Mouse (Mus musculus): ENCODE data around the gene Dap3.
"Not testable (repeated sequence)": the region's sequence is repeated elsewhere in the genome, so short reads cannot be mapped to it uniquely, and the experiment has no call there.

The Dap3 gene

DNA sequence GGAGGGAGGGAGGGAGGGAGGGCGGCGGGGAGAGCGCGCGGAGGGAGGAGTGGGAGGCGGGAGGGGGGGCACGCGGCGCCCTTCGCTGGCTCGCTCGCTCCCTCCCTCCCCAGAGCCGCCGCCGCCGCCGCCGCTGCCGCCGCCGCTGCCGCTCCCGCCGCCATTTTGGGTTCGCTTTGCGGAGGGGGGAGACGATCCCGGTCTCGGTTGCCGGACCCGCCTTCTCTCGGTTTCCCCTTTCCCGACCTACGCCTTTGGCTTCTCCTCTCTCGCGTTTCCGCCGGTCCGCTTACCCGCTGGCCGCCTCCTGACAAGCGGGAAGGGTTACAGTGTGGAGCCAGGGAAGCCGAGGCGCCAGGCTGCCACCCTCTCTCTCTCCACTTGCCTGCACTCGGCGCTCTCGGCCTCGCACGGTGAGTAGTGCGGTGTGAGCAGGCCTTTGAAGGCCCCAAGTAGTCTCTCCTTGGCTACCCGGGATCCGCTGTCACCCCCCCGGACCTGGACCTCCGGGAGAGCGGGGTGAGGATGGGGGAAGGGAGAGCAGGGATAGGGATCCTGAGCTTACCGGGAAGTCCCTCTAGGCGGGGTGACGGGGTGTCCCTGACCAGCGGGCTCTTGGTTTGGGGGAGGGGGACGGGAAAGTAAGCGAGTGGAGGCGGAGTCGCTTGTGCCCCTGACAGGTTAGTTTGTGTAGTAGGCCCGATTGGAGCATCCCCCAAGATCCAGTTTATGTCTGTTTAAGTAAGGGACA lies at the start of gene Dap3, which contains the start of gene Ash1l:
Gene Dap3 (minus strand): TSS at position 606 of the 751 bp plus-strand sequence.
Gene Ash1l (plus strand): TSS at position 47 of the 751 bp plus-strand sequence.
- peak in 1 of 2 experiments; percentile 71 for DNase-seq

DNA sequence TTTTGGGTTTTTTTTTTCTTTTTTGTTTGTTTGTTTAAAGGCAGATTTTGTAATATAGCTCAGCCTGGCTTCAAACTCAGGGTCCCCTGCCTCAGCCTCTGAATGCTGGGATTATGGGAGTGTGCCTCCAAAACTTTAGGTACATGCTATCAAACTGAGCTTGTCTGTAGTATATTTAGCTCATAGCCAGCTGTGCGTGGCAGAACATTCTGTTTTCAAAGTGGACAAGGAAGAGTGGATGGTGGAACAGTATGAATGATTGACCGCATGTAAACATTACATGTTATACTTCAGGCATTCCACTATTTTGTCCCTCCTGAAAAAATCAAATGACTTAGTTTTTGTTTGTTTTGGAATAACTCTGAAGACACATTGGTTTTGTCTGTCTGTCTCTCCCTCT lies 41.8 kb upstream of the Dap3 start:
- no peak for DNase-seq

DNA sequence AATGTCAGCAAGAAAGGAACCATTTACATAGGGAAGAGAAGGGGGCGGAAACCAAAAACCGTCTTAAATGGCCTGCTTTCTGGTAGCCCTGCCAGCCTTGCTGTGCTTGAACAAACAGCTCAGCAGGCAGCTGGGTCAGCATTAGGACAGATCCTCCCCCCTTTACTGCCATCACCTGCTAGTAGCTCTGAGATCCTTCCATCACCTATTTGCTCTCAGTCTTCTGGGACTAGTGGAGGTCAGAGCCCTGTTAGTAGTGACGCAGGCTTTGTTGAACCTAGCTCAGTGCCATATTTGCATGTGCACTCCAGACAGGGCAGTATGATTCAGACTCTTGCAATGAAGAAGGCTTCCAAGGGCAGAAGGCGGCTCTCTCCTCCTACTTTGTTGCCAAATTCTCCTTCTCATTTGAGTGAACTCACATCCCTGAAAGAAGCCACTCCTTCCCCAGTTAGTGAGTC lies 33.0 kb upstream of the Dap3 start:
- no peak for DNase-seq

DNA sequence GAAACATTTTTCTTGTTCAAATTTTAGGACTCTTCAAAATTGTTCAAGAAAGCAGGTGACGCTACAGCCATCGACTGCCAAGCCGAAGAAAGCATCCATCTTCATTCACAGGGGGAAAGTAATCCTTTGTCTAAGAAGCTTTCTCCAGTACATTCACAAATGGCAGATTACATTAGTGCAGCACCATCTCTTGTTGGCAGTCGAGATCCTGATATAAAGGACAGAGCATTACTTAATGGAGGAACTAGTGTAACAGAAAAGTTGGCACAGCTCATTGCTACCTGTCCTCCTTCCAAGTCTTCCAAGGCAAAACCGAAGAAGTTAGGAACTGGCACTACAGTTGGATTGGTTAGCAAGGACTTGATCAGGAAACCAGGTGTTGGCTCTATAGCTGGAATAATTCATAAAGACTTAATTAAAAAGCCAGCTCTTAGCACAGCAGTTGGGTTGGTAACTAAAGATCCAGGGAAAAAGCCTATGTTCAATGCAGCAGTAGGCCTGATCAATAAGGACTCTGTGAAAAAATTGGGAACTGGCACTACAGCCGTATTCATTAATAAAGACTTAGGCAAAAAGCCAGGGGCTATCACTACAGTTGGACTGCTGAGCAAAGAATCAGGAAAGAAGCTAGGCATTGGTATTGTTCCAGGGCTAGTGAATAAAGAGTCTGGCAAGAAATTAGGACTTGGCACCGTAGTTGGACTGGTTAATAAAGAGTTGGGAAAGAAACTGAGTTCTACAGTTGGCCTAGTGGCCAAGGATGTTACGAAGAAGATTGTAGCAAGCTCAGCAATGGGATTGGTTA lies 30.4 kb upstream of the Dap3 start:
- DNase-seq = no peak

DNA sequence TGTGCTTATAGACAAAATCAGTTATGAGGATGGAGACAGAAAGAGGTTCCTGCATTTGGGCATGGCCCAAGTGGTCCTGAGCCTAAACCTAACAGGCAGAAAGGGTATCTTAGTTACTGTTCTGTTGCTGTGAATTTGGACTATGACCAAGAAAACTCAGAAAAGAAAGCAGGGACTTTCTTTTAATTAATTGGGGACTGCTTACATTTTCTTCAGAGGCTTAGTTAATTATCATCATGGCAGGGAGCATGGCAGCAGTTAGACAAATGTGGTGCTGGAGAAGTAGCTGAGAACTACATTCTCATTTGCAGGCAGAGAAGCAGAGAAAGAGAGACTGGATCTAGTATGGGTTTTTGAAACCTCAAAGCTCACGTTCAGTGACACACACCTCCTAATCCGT lies 24.0 kb upstream of the Dap3 start:
- no peak for DNase-seq

DNA sequence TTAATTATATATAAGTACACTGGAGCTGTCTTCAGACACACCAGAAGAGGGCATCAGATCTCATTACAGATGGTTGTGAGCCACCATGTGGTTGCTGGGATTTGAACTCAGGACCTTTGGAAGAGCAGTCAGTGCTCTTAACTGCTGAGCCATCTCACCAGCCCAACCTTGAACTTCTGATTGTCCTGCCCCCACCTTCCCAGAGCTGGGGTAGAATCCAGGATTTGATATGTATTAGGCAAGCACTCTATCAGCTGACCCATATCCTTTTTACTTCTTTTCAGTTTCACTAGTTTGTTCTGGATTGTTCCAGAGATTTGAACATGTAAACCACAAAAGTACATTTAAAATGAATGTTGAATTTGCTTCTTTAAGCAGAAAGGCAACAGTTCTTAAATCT lies 12.2 kb upstream of the Dap3 start:
- DNase-seq = not testable (repeated sequence)

DNA sequence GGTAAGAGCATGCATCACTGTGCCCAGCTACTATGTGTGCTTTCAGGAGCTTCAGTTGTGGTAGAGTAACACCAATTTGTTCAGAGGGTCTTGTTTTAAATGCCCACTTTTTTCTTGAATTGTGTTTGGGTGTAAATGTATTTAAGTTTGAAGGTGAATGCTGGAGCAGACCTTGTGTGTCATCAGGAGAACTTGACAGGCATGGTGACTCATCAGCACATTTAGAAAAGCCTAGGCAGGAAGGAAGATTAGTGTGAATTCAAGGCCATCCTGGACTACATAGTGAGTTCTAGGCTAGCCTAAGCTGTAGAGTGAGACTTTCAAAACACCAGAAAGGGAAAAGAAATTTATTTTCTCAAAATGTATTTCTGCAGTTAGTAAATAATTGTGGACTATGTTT lies 2.8 kb upstream of the Dap3 start:
- no peak for DNase-seq

DNA sequence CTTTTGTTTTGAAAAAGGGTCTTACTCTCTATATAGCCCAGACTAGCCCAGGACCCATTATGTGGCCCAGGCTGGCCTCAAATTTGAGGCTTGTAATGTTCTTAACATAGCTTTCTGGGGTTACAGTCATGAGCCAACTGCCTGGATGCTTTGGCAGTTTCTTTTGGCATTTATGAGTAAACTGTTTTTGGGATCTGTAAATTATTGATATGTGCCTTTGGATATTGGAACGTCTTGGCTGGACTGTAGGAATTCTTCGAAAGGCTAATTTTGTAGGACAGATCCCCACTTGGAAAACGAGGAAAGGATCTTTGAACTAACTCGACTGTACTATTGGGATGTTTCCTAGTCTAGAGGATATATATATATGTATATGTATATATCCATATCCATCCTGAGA lies 2.3 kb upstream of the Dap3 start:
- DNase-seq = no peak

DNA sequence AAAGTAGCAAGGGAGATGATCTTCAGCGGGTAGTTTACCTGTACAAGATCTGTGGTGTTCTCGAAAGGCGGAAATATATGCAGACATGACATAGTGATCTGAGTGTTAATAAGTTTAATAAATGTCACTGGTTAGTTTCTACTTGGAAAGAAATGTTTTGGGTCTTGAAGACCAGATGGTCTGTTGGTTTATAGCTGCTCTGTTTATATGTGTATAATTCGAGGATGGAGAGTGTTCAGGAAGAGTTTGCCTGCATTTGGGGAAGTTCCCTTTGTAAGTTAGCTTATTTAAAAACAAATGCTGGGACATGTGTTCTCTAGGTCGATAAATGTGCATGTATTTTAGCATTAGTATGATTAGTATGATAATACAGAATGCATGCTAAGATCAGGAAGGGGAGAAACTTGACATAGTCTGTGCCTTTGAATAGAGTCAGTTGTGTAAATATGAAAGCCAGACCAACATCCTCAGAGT lies 383 bp upstream of the Dap3 start:
- DNase-seq = no peak

DNA sequence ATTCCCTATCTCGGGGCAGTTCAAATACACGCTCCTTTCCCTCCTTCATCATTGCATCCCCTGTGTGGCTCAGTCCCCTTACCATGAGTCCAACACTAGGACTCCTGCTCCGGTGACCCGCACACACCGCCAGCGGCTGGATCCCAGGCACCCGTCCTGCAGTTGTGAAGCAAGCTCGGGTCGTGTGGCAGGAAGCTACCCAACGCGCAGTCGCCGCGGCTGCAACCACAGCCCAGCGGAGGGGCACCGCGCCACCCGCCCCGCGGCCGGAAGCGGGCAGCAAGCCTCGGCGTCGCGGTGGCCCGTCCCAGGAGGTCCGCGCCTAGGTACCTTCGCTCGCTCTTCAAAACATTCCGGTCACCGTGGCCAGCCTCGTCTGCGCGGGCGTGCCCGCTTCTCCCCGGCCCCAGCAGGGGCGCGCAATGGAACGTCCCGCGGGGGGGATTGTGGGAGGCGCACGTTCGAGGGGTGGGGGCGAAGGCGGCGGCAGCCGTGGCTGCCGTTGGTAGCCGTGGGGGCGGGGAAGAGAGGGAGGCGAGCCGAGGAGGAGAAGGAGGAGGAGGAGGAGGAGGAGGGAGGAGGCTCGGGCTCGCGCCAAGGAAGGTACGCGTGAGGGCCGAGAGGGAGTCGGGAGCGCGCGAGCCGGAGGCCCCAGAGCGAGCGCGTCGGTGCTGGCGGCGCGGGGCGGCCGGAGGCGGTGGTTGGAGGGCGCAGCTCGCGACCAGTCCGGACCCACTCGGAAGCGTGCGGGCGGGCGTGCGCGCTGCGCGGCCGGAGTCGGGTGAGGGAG lies 1.0 kb downstream of the Dap3 start:
- DNase-seq = peak; percentile 84 to 87

DNA sequence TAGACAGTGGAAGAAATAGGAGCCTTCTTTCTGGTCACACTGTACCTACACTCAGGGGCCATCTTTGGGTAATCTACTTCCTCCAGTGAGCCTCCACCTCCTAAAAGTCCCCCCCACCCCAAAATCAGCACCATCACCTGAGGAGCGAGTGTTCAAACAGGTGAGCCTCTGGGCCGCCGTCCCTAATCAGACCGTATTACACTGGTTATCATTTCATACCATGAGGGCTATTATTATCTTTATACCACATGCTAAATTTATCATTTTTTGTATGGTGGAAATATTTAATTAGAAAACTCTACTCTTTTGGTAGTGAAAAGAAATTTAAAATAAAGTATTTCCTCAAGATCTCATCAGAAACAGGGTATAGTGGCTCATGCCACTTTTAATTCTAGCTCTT lies 6.9 kb downstream of the Dap3 start:
- no peak for DNase-seq

DNA sequence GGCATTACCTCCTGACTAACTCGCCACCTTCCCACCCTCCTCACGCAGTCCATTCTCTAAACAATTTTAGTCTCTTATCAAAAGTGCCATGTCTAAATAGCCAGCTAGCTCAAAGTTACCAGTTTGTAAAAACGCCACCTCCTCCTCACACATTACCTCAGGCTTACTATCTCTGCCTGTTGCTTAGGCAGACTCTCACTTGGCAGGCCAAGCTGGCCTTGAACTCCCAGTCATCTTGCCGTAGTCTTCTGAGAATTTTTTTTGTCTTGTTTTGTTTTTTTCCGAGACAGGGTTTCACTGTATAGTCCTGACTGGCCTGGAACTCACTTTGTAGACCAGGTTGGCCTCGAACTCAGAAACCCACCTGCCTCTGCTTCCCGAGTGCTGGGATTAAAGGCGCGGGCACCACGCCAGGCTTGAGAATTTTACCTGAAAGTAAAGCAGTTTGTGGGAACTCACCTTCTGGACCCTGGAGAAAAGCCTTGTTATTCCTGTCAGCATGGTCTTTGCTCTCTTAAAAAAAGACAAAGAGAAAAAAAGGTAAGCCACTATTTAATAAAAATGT lies 8.6 kb downstream of the Dap3 start:
- no peak for DNase-seq

DNA sequence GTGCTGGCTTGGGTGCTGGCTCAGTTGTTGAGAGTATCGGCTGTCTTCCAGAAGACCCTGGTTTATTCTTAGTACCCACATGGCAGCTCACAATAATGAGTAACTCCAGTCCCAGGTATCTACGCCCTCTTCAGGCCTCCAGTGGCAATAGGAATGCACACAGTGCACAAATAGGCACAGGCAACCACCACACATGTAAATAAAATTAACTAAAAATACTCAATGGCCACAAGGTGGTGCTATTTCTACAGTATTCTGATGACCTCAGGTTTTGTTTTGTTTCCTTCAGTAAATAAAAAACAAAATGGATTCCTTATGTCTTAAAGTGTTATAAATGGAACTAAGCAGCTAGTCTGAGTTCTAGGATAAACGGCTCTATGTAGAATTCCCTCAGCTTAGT lies 11.2 kb downstream of the Dap3 start:
- DNase-seq = peak in 1 of 2 experiments; percentile 21

DNA sequence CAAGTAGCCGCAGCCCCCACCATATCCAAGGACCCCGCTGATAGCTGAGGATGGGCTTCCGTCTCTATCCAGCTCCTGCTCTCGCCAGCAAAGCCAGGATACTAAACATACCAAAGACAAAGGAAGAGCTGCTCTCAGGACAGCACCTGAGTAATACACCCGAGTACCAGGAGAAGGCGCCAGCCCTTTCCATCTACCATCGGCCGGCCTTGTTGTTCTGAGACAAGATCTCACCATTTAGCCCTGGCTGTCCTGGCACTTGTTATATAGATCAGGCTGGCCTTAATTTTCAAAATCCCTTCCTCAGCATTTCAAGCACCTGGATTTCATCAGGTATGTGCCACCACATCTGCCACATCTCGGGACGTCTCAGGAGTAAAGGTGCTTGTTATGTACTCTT lies 11.9 kb downstream of the Dap3 start:
- no peak for DNase-seq

DNA sequence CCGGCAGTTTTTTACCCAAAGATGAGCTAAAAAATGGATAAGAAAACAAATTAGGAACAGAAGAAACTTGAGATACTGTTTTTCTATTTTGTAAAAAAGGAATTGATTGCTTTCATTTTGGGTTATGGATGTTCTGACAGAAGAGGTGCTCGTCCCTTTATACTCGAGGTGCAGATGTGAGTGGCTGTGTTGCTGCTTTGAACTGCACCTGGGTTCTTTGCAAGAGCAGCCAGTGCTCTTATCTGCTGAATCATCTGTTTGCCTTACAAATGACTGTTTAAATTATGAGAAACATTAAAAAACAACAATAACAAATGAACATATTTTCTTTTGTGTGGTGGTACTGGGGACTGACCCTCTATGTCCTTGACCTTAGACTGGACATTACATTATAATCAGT lies 21.5 kb downstream of the Dap3 start:
- DNase-seq = no peak

DNA sequence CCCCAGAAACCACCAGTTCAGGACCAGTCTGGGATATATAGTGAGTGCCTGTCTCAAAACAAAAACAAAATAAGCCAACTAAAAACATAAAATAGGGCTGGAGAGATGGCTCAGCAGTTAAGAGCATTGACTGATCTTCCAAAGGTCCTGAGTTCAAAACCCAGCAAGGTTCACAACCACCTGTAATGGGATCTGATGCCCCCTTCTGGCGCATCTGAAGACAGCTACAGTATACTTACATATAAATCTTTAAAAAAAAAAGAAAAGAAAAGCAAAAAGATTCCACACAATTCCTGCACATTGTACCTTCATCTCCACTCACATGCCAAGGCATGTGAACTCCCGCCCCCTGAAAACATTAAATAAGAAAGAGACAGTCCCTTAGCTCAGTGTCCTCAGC lies 25.3 kb downstream of the Dap3 start:
- DNase-seq = no peak

DNA sequence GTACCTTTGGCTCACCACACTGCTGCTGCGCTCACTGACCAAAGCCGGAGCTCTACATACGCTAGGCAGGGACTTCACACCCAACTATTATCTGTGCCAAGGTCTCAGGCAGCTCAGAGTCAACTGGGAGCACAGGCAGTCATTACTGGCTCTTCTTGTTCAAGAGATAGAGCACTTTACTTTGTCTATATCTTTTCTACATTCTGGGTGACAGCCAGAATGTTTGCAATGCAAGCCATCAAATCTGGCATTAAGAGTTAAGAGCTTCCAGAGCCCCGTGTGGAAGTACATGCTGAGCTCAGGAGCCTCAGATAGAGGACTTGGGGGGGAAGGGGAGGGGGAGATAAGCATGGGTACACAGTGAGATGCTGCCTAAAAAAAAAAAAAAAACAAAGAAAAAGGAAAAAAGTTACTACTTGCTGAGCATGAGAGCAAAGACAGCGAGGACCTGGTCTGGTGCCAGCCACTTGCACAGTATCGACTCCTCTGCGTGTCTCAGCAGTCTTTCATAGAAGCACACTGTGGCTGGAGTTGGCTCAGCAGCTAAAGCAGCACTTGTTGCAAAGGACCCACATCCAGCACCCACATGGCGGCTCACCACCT lies 26.9 kb downstream of the Dap3 start:
- no peak for DNase-seq

DNA sequence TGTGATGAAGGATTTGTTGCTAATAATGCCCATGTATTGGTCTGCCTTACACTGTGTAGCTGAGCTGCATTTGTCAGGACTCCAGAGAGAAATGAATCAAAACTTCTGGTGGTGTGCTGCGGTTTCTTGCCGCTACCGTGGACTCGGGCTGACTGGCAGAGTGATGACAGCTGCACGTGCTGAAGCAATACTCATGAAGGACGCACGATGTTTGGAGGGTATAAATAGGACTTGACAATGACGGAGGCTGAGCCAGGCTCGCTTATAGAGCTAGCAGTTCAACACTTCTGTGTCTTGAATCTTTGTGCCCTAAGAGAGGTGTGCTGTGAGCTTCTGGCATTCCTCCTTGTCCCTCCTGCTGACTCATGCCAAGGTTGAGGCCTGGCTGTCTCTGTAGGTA lies 29.6 kb downstream of the Dap3 start:
- no peak for DNase-seq

DNA sequence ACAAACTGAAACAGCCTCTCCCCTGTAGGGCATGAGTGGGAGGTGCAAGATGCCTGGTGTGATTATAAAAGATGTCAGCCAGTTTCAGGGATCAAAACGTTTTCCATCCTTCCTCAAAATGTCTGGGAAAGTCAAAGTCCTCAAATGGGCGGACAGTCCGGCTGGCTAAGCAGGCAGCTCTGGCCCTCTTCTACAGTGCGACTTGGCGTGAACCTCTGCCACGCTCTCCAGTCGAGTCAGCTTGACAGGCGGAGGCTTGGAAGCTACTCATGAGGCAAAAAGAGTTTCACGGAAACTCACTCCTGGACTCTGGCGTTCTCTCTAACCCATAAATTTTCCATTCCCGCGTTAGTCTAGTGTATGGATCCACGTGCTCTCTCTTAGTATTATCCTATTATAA lies 32.0 kb downstream of the Dap3 start:
- no peak for DNase-seq

DNA sequence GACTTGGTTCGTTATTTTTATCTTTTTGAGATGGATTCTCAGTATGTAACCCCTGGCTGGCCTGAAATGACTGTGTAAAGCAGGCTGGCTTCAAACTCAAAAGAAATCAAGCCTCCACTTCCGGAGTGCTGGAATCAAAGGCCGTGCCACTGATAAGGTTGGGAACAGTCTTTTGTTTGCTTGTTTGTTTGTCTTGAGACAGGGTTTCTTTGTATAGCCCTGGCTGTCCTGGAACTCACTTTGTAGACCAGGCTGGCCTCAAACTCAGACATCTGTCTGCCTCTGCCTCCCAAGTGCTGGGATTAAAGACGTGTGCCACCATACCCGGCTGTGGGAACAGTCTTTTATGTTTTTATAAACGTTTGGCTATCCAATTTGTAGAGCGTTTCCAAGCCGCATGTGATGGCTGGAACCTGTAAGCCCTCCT lies 36.6 kb downstream of the Dap3 start:
- DNase-seq = no peak

DNA sequence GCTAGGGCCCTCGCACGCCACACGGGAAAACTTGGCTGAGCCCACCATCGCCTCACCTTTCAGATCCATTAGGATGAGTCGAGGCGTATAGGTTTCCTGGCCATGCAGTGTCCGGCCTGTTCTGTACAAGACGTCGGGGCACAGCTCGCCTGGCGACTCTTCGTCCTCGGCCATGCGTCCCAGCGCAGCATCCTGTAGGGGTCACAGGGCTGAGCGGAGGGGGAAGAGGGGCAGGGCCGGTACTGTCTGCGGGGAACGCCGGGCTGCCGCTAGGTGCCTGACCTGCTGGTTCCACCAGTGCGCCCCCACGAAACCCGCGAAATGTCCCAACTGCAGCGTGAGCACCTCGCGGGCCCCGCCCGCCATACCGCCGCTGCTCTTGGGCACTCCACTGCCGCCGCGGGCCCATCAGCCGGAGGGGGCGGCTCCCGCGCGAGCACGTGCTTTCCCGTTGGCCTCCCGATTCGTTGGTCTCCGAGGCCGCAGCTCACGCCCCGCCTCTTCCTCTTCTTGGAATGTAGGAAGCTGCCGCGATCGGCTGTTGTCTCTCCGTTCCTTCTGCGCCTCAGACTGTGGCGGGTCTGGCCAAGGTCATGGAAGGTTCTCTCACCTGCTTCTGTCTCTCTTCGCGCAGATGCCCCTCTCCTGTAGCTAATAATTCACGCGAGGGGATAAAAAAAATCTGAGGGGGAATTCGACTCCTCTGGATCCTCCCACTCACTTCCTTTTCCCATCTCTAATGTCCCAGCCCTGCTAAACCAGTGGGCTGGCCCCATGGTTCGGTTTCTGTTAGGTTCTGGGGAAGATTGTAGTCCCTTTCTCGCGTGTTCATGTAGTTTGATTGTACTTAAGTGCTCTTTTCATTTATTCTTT lies 37.2 kb downstream of the Dap3 start, which contains the start of gene Msto1:
Gene Msto1 (minus strand): TSS at position 489 of the 873 bp plus-strand sequence.
- DNase-seq = peak; percentile 88 to 91

Measured in cerebellum, postnatal 36 days (tissue).